Mouse (Mus musculus) left cerebral cortex, postnatal 25 days (tissue): ENCODE results near the gene Wdr25. TPM values are rescaled to one million over a fixed set of nuclear protein-coding genes. Genes with fewer than 3 reads are reported as not detected.
"Not testable (repeated sequence)": the region's sequence is repeated elsewhere in the genome, so short reads cannot be mapped to it uniquely, and the experiment has no call there.

Experiments used
- DNase-seq, 2 experiments: peaks; one replicate each; pipeline ENCODE4 v3.0.0; 2022; ENCODE audit warnings: low spot score in 2 of 2, mixed read lengths in 1 of 2
- intact Hi-C: fragments of 180-260 bp; cut with DNase I; formaldehyde crosslinking; loops from one replicate; pipeline ENCODE4 v1.15.1; 2025
- total RNA-seq, 2 experiments: library from RNA; stranded (reverse); gene quantifications; 2 replicates each; pipeline ENCODE4 v1.2.3; 2021

Wdr25 gene
- 10 to 100 TPM in 1 of 2 experiments, 1 to 10 TPM in 1; 7.8 to 12.0 TPM for total RNA-seq

DNA sequence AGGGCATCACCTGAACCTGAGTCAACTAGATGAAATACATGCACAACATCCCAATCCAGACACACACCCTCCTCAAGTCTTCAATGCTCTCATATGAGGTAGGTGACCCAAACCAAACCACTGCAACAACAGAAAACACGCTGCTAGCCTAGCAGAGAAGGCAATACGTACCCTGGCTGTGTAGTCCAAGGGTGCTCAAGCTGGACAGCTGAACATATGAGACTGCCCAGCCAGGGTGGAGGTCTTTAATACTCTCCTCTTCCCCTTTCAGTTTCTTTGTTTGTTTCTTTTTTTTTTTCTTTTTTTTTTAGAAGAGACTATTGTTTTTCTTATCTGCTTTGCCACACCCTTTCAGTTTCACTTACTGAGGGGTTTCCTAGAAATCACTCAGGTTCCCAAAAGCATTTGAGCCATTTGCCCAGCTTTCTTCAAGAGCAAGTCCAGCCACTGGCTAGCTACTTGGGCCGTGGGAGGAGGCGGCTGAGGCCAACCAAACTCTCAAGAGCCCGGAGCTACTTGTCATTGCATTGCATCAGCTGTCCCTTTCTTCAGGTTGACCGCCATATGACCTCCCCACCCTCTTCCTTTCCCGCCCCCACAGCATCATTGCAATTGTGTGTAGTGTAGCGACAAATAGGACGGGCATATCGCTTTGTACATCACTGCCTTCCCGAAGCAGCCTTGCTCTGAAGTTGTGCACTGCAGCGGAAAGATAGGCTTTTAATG, at the start of gene Wdr25:
Gene Wdr25, plus strand, starts transcription at position 643 of the 726 bp plus-strand sequence.
- intact Hi-C loops = no loop called here
- DNase-seq = no peak

DNA sequence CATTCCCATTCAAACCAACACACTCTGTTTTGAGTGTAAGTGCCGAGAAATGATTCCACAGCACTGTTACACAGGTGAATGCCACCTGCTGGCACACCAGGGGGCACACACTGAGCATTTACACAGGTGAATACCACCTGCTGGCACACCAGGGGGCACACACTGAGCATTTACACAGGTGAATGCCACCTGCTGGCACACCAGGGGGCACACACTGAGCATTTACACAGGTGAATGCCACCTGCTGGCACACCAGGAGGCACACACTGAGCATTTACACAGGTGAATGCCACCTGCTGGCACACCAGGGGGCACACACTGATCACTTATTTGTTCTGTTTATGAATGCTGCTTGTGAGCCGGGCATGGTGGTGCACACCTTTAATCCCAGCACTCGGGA, 45.4 kb upstream of the Wdr25 start:
- intact Hi-C loops, DNase-seq: not testable (repeated sequence)

DNA sequence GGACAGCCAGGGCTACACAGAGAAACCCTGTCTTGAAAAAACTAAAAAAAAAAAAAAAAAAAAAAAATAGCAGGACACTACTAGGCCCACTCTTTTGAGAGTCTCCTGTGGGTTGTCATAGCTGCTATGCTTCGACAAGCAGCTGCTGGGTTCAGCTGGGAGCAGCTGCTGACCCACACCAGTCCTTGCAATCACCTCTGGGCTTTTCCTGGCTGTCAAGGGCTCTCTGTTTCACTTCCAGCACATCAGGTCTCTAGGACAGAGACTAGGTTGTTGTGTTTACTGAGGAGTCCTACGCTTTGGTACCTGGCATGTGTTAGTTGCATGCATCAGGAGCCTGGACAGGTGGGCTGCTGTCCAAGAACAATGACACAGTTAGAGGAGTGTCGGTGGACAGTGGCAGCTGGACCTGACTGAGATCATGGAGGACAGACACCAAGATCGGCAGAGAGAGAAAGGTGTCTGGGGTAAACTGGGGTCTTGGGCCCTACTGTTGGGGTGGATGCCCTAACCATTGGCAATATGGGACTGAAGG, 43.9 kb upstream of the Wdr25 start:
- no peak for DNase-seq
- intact Hi-C loops = no loop called here

DNA sequence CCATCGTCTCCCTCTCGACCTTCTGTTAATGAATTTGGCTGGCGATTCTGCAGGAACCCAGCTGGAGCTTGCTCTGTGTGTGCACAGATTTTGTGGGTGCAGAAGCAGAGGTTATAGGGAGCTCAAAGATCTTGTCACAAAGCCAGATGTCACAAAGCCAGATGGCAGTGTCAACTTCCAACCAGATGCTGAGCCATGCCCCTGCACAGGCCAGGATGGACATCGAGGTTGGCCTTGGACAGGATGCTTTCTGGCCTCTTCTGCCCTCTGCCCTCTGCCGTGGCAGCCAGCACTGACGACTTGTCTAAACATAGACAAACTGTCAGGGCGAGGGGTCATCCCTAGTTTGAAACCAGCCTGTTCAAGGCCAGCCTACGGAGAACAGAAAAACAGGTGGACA, 43.3 kb upstream of the Wdr25 start:
- intact Hi-C loops = no loop called here

DNA sequence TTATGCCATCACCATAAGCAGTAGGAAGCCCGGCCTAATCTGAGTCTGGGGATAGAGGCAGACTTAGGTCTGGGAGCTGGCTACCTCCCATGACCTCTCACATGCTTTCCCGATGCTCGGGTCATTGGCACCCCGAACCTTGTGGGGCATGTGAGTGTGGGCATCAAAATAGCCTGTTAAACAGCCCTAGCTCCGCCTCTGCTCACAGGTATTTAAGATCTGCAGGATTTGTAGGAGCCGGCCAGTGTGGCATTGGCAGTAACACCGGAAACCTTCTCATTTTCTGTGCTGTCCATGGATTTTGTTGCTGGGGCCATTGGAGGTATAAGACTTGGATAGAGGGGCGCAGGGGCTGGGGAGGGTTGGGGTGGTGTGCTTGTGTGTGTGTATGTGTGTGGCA, 42.5 kb upstream of the Wdr25 start:
- intact Hi-C loops = no loop called here

More for the DNA sequence above, 43.3 kb upstream of the Wdr25 start:
- no peak for DNase-seq

DNA sequence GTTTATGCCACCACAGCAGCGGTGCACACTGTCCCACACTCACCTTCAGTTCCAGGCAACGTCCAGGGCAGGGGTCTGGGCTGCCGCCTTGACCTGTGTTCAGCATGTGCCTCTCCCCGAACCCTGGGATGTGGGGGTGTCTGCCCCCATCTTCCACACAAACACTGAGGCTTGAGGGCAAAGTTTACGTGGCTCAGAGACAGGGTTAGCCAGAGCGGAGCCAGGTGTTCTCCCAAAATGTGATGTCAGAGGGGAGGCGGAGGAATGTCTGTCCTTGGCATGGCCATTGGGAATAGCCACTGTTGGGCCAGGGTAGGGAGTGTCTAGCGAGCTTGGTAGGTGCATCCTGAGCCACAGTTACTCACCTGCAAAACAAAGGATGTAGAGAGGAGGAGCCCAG, 40.6 kb upstream of the Wdr25 start:
- intact Hi-C loops = no loop called here
- no peak for DNase-seq

More for the DNA sequence above, 42.5 kb upstream of the Wdr25 start:
- DNase-seq = no peak

DNA sequence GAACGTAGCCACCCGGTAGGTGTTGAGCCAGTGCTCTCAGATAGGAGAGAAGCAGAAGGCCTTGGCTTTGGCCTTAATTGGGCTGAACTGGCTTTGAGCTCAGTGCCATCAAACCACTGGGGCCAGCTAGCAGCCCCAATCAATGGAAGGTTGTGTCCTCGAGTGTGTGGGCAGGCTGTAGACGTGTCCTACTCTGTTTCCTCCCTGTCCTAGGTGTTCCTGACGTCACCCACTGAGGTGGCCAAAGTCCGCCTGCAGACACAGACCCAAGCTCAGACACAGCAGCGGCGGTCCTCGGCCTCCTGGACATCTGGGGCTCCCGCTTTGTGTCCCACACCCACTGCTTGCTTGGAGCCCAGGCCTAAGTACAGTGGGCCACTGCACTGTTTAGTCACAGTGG, 38.4 kb upstream of the Wdr25 start:
- intact Hi-C loops = no loop called here

DNA sequence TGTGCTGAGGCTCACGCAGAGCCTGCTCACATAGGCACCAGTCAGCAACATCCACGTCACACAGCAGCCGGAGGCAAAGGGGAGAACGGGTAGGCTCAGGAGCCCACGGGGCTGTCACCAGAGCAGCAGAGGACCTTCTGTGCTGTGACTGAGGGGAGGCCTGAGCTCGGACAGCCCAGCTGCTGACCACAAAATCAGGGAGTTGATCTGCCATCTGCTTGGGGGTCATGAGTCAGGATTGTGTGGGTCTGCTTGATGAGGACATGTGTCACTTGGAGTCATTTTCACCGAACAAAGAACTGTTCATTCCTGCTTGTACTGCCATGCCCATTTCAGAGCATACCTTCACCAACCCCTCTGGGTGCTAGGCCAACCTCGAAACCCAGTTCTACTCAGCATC, 37.2 kb upstream of the Wdr25 start:
- no peak for DNase-seq
- intact Hi-C loops = no loop called here

More for the DNA sequence above, 38.4 kb upstream of the Wdr25 start:
- no peak for DNase-seq

DNA sequence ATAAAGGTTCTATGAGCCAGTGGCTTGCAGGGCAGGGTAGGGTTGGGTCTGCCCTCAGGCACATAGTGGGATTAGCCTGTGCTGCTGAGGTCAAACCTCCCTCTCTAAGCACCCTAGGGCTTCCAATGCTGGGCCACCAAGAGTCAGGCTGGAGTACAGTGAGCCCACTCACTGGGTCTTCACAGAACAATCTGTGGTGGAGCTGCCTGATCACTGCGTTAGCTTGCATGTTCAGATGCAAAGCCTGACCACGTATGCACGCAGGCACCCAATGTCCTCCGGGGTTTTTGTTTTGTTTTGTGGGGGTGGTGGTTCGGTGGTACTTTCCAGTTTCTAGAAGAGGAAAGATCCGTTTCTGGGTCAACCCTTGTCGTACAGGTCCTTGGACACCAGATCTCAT, 36.3 kb upstream of the Wdr25 start:
- intact Hi-C loops = no loop called here
- no peak for DNase-seq

DNA sequence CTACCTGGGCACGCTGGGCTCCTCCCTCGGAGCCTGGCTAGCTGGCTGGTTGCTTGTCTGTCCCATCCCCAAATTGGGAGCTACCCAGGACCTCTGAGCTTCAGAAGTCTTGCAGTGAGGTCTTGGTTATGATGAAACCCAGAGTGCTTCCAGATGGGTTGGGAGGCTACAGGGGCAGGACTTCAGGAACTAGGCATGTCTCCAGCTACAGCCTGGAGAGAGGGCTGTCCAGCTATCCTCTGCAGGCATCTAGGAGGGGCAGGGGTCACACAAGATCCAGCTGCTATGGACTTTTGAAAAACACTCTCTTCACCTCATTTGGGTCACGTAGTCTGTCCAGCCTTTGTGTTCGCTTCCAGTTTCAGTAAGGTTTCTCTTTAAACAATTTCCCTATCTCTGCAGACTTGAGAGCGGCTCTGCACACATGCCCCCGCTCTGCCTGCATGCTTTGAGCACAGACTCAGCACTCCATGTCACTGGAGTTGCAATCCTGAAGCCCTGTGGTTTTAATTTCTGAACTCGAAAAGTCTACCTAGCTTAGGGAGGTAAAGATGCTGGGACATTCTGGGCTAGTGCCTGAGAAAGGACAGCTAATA, 35.7 kb upstream of the Wdr25 start:
- DNase-seq = no peak
- intact Hi-C loops = no loop called here

DNA sequence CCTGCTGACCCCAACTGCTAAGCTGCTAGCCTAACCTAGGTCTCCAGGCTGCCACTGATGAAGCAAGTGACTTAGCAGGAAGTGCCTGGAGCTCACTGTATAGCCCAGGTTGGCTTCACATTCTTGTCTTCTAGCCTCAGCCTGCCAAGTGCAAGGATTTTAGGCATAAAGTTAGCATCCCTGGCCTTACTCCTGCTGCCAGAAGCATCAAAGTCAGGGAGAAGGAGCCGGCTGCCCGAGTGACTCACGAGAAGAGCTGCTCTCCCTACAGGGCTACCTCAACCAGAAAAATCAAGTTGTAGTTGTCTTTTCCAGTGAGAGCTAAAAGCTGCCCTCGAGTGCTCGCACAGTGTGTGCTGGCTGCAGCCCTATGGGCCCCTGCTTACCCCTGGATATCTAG, 34.9 kb upstream of the Wdr25 start:
- intact Hi-C loops = no loop called here
- no peak for DNase-seq

DNA sequence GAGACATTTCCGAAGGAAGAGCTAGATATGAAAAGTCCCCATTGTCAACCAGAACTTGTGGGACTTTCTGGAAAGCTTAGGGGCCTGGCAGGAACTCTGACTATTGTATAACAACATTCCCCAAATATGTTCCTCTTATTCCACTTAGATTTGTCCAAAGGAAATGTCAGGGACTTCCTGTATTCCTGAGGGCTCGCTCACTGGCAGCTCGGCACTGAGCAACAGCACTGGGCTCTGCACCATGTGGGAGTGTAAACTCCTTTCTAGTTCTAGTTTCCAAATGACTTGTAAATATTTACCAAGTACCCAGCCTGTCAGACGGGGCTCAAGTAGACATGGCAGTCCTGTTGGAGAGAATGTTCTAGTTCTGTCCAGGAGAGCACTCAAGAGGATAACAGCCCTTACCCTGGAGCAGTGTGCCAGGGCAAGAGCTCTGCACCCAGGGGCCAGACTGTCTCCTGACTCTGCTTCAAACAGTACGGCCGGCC, 28.4 kb upstream of the Wdr25 start:
- intact Hi-C loops = no loop called here
- DNase-seq = no peak

DNA sequence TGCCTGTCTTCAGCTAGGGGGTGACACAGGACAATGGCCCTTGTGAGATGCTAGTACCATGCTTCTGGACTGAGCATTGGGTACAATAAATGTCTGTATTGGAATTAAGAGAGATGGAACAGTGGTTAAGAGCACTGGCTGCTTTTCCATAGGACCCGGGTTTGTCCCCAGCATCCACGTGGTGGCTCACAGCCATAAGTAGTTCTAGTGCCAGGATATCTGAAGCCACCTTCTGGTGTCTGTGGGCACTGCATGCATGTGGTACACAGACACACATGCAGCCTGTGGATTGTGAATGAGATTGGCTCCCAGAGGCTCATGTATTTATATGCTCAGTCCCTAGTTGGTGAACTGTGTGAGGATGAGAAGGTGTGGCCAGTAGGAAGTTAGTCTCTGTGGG, 23.9 kb upstream of the Wdr25 start:
- intact Hi-C loops = no loop called here
- DNase-seq = no peak

DNA sequence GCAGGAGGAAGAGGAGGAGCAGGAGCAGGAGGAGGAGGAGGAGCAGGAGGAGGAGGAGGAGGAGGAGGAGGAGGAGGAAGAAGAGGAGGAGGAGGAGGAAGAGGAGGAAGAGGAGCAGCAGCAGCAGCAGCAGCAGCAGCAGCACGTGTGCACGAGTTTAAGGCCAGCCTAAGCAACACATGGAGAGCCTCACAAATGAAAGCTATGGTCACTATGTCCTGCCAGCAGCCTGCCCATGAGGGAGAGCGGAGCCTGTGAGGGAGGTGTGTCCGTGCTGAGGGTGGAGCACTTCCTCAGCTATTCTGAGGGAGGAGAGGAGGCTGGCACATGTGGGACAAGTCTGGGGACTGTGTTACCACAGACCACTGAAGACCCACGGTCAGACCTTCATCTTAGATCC, 20.3 kb upstream of the Wdr25 start:
- intact Hi-C loops = no loop called here
- no peak for DNase-seq

DNA sequence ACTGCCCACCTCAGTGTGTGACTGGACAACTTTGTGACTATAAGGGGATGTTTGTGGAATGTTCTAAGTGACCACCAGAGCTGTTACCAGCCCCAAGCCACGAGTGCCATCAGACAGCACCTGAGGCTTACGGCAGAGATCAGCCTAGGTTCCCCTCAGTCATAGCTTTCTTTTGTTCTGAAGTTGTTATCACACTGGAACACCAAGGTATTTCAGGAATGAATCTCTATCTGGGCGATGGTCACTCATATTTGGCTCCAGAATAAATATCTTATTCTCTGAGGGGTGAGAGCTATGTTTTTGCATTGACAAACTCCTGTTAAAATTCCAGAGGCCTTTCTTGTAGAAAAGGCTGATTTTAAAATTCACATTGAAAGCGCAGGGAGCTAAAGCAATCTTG, 14.3 kb upstream of the Wdr25 start:
- no peak for DNase-seq
- intact Hi-C loops = no loop called here

DNA sequence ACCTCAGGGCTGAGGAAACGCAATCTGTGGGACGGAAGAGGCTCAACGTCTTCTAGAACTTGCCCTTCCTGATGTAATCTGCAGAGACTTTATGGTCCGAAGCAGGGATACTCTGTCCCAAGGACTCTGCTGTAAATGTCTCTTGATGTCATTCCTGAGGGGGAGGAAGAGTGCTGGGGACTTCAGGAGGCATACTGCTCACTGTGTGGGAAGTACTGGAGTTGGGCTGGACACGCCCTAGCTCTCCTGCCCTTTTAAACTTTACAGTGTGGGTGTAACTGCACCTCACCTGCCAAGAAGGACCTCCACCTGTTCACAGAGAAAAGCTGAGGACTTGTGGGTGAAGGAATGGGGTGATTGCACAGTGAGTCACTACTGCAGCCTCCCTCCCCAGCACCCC, 12.8 kb upstream of the Wdr25 start:
- DNase-seq = no peak
- intact Hi-C loops = no loop called here

DNA sequence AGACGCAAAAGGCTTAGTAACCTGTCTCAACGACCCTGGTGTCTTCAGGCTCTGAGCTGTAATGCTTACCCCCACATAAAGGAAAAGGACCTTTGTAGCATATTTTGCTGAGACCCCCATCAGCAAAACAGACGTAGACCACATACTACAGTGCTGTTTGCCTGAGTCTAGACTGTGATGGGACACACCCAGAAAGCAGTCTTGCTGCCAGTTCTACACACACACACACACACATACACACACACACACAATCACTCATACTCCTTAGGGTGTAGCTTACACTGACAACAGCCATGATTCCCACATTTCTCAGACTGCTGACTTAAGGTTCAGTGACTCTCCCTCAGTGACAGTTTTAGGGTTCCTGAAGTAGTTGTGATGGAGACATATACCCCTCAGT, 12.2 kb upstream of the Wdr25 start:
- no peak for DNase-seq
- intact Hi-C loops = no loop called here

DNA sequence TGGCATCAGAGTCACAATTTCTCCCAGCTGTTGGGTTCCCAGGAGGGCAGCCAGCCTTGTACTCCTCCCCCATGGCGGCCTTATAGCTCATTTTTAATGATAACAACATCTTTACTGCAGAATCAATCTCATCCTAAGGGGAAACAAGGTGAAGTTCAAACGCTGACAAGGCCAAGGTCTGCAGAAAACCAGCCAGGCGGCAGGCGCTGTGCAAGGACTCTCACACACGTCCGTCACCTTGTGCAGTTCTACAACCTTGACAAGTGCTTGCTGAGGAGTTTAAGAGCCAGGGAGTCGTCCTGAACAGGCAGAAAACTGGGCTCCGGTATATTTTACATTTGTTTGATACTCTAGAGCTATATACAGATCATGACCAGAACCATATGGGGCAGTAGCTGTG, 10.7 kb upstream of the Wdr25 start:
- no peak for DNase-seq
- intact Hi-C loops = no loop called here

DNA sequence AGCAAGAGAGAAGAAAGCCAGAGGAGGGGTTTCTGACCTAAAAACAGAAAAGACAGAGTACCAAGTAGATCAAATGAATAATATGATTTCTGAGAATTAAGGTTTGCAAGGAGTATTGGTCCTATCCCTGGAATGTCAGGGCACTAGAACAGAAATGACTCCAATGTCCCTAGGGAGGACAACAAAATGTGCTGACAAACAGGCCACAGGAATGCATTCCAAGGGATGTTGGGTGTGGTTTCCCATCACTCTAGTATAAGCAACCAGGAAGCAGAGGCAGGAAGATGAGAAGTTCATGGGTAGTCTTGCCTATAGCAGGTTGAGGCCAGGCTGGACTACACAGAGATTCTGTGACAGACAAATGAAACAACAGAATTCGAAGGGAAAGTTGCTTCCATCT, 7.5 kb upstream of the Wdr25 start:
- no peak for DNase-seq
- intact Hi-C loops = no loop called here

DNA sequence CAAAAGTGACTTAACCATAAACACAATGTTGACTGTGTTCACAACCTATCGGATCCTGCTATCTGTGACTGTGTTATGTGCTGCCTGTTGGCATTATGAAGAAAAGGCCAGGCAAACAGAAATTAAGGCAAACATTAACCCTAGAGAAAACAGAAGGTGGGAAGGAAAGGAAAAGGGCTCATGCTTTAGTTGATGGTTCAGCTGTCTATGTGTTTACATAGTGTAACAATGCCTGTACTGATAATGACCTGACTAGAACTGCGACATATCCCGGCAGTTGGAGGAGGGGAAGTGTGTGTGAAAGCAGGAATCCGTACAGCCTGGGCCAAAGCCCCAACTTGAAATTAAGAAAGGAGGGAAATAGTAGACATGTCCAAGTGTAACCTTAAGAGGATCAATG, 6.4 kb upstream of the Wdr25 start:
- DNase-seq = no peak
- intact Hi-C loops = no loop called here

DNA sequence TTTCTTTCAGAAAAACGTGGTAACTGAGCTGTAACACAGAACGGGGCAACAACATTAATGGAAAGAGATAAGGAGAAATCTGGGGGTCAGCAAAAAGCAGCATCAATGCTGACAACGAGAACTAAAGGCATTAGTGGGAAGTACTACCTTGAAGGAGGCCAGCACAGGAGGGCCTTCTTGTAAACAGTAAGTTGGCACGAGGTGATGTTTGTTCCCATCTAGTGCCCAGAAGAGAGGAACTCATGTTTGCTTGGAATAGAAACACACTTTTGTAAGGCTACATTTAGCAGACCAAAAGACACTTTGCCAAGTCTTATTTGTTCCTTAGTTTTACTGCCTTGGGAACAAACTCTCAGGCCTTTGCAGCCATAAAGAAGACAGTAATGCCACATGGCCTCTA, 4.8 kb upstream of the Wdr25 start:
- intact Hi-C loops = no loop called here
- no peak for DNase-seq
